14 mouse cellular contexts compared by ENCODE assay signal in the genomic region with DNA sequence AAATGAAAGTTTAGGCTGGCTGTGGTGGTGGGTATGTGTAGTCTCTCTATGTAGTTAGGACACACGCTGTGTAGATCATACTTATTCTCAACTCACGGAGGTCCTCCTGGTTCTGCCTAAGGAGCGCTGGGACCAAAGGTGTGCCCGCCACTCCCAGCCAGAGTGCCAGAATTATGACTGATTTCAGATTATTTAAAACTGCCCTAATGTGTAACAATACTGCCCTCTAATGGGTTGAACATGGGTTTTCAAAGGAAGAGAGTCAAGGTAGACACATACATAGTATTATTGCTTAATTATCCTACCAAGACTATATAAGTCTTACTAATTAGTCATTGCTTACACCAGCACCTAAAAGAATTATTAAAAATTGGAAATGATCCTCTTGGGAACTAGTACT. TPM values are rescaled to one million over a fixed set of nuclear protein-coding genes. Genes with fewer than 3 reads are reported as not detected.
DNase-seq lines count a peak whose midpoint lies in the region; ATAC-seq and TF ChIP-seq lines count a peak whose summit lies in the region.
"Had no signal": no experiment of that assay in that cellular context is flagged by ENCODE, and none has a peak within 500 bp of the region (broad histone marks: within the 10 kb centered on the region; RNA-seq: fewer than 3 reads in every experiment).

No protein-coding gene starts in this region.

- no peak for TF ChIP-seq EP300 in liver, embryonic 14.5 days (IDR thresholded peaks at IDR 0.05; ENCODE audit: low read depth)
- TF ChIP-seq EP300 in CH12.LX (IDR thresholded peaks at IDR 0.05; ENCODE audit: low read length): no peak

- H3K4me2 ChIP-seq in forebrain, postnatal 0 days (ENCODE audit: low read depth): no peak overlapping the region
- no peak overlapping the region for H3K4me2 ChIP-seq in liver, embryonic 14.5 days (ENCODE audit: low read depth)
- no peak overlapping the region for H3K4me2 ChIP-seq in CH12.LX (ENCODE audit: insufficient read depth, low read depth, poor library complexity, severe bottlenecking)
- H3K4me2 ChIP-seq: heart, embryonic 11.5 days; hindbrain, embryonic 15.5 days had no signal

- H3K79me2 ChIP-seq in CH12.LX (replicated peaks; ENCODE audit: control insufficient read depth, extremely low read depth, insufficient read depth, poor library complexity, severe bottlenecking): no peaks in the 10 kb centered on the region

- dilution Hi-C loops in CH12.LX (cut with MboI; ENCODE audit: extremely low pct_ligation_motif_present, extremely low pct_unique_long_range_greater_than_20kb, low sequenced_read_pairs): no loop called here

- H3K27me3 ChIP-seq in forebrain, postnatal 0 days (ENCODE audit: insufficient read depth, low read length): no peaks in the 10 kb centered on the region
- H3K27me3 ChIP-seq in forebrain, embryonic 10.5 days (ENCODE audit: poor library complexity, severe bottlenecking): no peaks in the 10 kb centered on the region
- H3K27me3 ChIP-seq in liver, embryonic 14.5 days (ENCODE audit: control insufficient read depth, insufficient read depth, low read length): no peaks in the 10 kb centered on the region
- H3K27me3 ChIP-seq in CH12.LX (replicated peaks): no peaks in the 10 kb centered on the region
- H3K27me3 ChIP-seq: hindbrain, embryonic 15.5 days had no signal

- H3K36me3 ChIP-seq in forebrain, postnatal 0 days (ENCODE audit: insufficient read depth): peaks cover 39% of the 10 kb centered on the region
- peaks cover 92% of the 10 kb centered on the region for H3K36me3 ChIP-seq in forebrain, embryonic 10.5 days (replicated peaks)
- H3K36me3 ChIP-seq in liver, embryonic 14.5 days (replicated peaks; ENCODE audit: control insufficient read depth, insufficient read depth, low read depth): peaks cover 12% of the 10 kb centered on the region
- H3K36me3 ChIP-seq in CH12.LX (replicated peaks in 1 of 2; ENCODE audit: control insufficient read depth in 1 of 2, insufficient read depth in 1 of 2, low read length in 1 of 2): peaks cover 40 to 79% of the 10 kb centered on the region in 2 experiments

- TF ChIP-seq CTCF in forebrain, postnatal 0 days (IDR thresholded peaks at IDR 0.05; ENCODE audit: low read depth): peak; percentile 48
- TF ChIP-seq CTCF in liver, embryonic 14.5 days (IDR thresholded peaks at IDR 0.05; ENCODE audit: low read depth): peak; percentile 50
- peak in 1 of 2 experiments; percentile 67; a peak in 2 of 4 replicates for TF ChIP-seq CTCF in CH12.LX (conservative IDR thresholded peaks at IDR 0.05 in 1 of 2, IDR thresholded peaks at IDR 0.05 in 1 of 2; ENCODE audit: low read depth in 2 of 2, low read length in 2 of 2)

- no peak for TF ChIP-seq POLR2A in CH12.LX (IDR thresholded peaks at IDR 0.05; ENCODE audit: low read depth, low read length)

- no peak for ATAC-seq in forebrain, postnatal 0 days
- ATAC-seq in liver, embryonic 14.5 days (ENCODE audit: insufficient read depth): no peak
- ATAC-seq in megakaryocyte-erythroid progenitor cell, adult 5-6 weeks (replicated peaks; ENCODE audit: low FRiP score, low TSS enrichment, poor library complexity, severe bottlenecking): 0 out of 2 replicates have a peak, but pooled peaks have one; percentile 33

- DNase-seq in forebrain, postnatal 0 days: no peak
- no peak for DNase-seq in forebrain, embryonic 10.5 days (ENCODE audit: extremely low spot score, low spot score)
- no peak for DNase-seq in liver, embryonic 14.5 days (ENCODE audit: low read depth in 3 of 3, low spot score in 3 of 3)
- DNase-seq in liver (no peak), CH12.LX (ENCODE audit: extremely low read depth) (peak; percentile 4)
- DNase-seq in spleen, postnatal 4 days (ENCODE audit: low spot score in 2 of 2): no peak
- no peak for DNase-seq in layer of hippocampus, adult 8-10 months (ENCODE audit: low spot score in 2 of 2)
- DNase-seq: right cerebral cortex, postnatal 14 days had no signal

- peak; percentile 54 for TF ChIP-seq RAD21 in CH12.LX (IDR thresholded peaks at IDR 0.05; ENCODE audit: low read depth, low read length)

- no peak overlapping the region for H3K27ac ChIP-seq in forebrain, postnatal 0 days (ENCODE audit: low read depth, low read length)
- H3K27ac ChIP-seq in forebrain, embryonic 10.5 days: no peak overlapping the region
- no peak overlapping the region for H3K27ac ChIP-seq in liver, embryonic 14.5 days
- no peak overlapping the region for H3K27ac ChIP-seq in CH12.LX (ENCODE audit: insufficient read depth, low read depth)
- H3K27ac ChIP-seq: hindbrain, embryonic 15.5 days had no signal

- no peaks in the 10 kb centered on the region for H3K9me3 ChIP-seq in forebrain, postnatal 0 days (ENCODE audit: low read length)
- no peaks in the 10 kb centered on the region for H3K9me3 ChIP-seq in forebrain, embryonic 10.5 days
- no peaks in the 10 kb centered on the region for H3K9me3 ChIP-seq in liver, embryonic 14.5 days (ENCODE audit: control insufficient read depth, low read length)
- no peaks in the 10 kb centered on the region for H3K9me3 ChIP-seq in CH12.LX (replicated peaks; ENCODE audit: low read length)
- H3K9me3 ChIP-seq: hindbrain, embryonic 15.5 days had no signal

- 85% methylated on average over 4 of the region's 4 CpGs for WGBS in forebrain, postnatal 0 days
- 84% methylated on average over 4 of the region's 4 CpGs for WGBS in forebrain, embryonic 10.5 days
- WGBS in liver, embryonic 14.5 days (ENCODE audit: insufficient replicate concordance): 82% methylated on average over 4 of the region's 4 CpGs

- no peaks in the 10 kb centered on the region for H3K4me1 ChIP-seq in forebrain, postnatal 0 days (ENCODE audit: insufficient read depth)
- peaks cover 9% of the 10 kb centered on the region for H3K4me1 ChIP-seq in forebrain, embryonic 10.5 days
- peaks cover 4 to 6% of the 10 kb centered on the region in 2 experiments; a peak in 3 of 4 replicates for H3K4me1 ChIP-seq in liver, embryonic 14.5 days (replicated peaks; ENCODE audit: control insufficient read depth in 2 of 2, insufficient read depth in 2 of 2, low read length in 1 of 2)
- peaks cover 0 to 3% of the 10 kb centered on the region in 2 experiments; a peak in 1 of 4 replicates for H3K4me1 ChIP-seq in CH12.LX (ENCODE audit: control insufficient read depth in 1 of 2, insufficient read depth in 2 of 2)
- H3K4me1 ChIP-seq: hindbrain, embryonic 15.5 days had no signal

- in situ Hi-C loops in CH12.LX (cut with MboI; ENCODE audit: low pct_ligation_motif_present, low pct_unique_long_range_greater_than_20kb, low sequenced_read_pairs): no loop called here

- H3K4me3 ChIP-seq in forebrain, postnatal 0 days (ENCODE audit: low read depth, low read length): no peak overlapping the region
- no peak overlapping the region for H3K4me3 ChIP-seq in forebrain, embryonic 10.5 days
- no peak overlapping the region for H3K4me3 ChIP-seq in liver, embryonic 14.5 days (ENCODE audit: insufficient read depth in 1 of 2, low read depth in 2 of 2, low read length in 2 of 2)
- H3K4me3 ChIP-seq in CH12.LX (replicated peaks in 1 of 3; ENCODE audit: low read depth in 2 of 3, low read length in 2 of 3, poor library complexity in 1 of 3): no peak overlapping the region
- H3K4me3 ChIP-seq: hindbrain, embryonic 15.5 days had no signal

- no peak overlapping the region for H3K9ac ChIP-seq in forebrain, postnatal 0 days
- H3K9ac ChIP-seq in liver, embryonic 14.5 days (replicated peaks): no peak overlapping the region
- H3K9ac ChIP-seq in CH12.LX (ENCODE audit: insufficient read depth, low read depth): no peak overlapping the region
- H3K9ac ChIP-seq: hindbrain, embryonic 15.5 days had no signal

TF ChIP-seq in CH12.LX, 34 proteins besides CTCF, POLR2A, EP300 and RAD21 (continues in another document):
- no peak for TF ChIP-seq POLR2AphosphoS2 (IDR thresholded peaks at IDR 0.05; ENCODE audit: low read depth, low read length)

RNA-seq across cellular contexts. Expression of a gene that starts 35.6 kb away (rescaled TPM):
- 26.7 and 29.3 TPM in 2 replicates for total RNA-seq in forebrain, postnatal 0 days (2014; rRNA removed)
- polyA plus RNA-seq in forebrain, postnatal 0 days (2015; fragmentation: Nextera tagmentation; extraction: Ambion mirVana): 12.4 and 13.4 TPM in 2 replicates
- polyA plus RNA-seq in forebrain, embryonic 10.5 days (2016; fragmentation: Nextera tagmentation; extraction: Ambion mirVana): 42.0 and 52.5 TPM in 2 replicates
- polyA plus RNA-seq in liver, embryonic 14.5 days (2012; rRNA removed): 3.9 and 5.1 TPM in 2 replicates
- 9.3 and 9.6 TPM in 2 replicates for polyA plus RNA-seq in liver, embryonic 14.5 days (2014; fragmentation: Nextera tagmentation; extraction: Ambion mirVana)
- total RNA-seq in CH12.LX (2012; rRNA removed): 52.0 and 87.2 TPM in 2 replicates
- 138 and 141 TPM in 2 replicates for total RNA-seq in CH12.LX (2014; rRNA removed)
- 38.4 and 39.9 TPM in 2 replicates for polyA plus RNA-seq in CH12.LX (2012; ENCODE audit: insufficient read length, low read depth)
- total RNA-seq in megakaryocyte-erythroid progenitor cell, adult 5-6 weeks (2014; fragmentation: Nextera tagmentation): 4.2 and 8.6 TPM in 2 replicates
- total RNA-seq in megakaryocyte-erythroid progenitor cell, adult 5-6 weeks (2017): 13.4 and 15.8 TPM in 2 replicates
- 10 to 100 TPM; 42.7 to 63.8 (median 50.2) TPM for total RNA-seq in layer of hippocampus, adult 8-10 months (2022)

RNA-seq across cellular contexts. Expression of a gene that starts 36.7 kb away (rescaled TPM):
- total RNA-seq in forebrain, postnatal 0 days (2014; rRNA removed): 8.9 and 11.2 TPM in 2 replicates
- polyA plus RNA-seq in forebrain, postnatal 0 days (2015; fragmentation: Nextera tagmentation; extraction: Ambion mirVana): 3.1 and 4.6 TPM in 2 replicates
- 6.0 and 13.2 TPM in 2 replicates for polyA plus RNA-seq in forebrain, embryonic 10.5 days (2016; fragmentation: Nextera tagmentation; extraction: Ambion mirVana)
- polyA plus RNA-seq in liver, embryonic 14.5 days (2012; rRNA removed): 3.5 and 4.8 TPM in 2 replicates
- 8.0 and 15.6 TPM in 2 replicates for polyA plus RNA-seq in liver, embryonic 14.5 days (2014; fragmentation: Nextera tagmentation; extraction: Ambion mirVana)
- 19.6 and 21.6 TPM in 2 replicates for total RNA-seq in CH12.LX (2012; rRNA removed)
- 220 and 268 TPM in 2 replicates for total RNA-seq in CH12.LX (2014; rRNA removed)
- polyA plus RNA-seq in CH12.LX (2012; ENCODE audit: insufficient read length, low read depth): 29.6 and 122 TPM in 2 replicates
- total RNA-seq in megakaryocyte-erythroid progenitor cell, adult 5-6 weeks (2014; fragmentation: Nextera tagmentation): 20.6 and 40.3 TPM in 2 replicates
- 82.6 and 90.1 TPM in 2 replicates for total RNA-seq in megakaryocyte-erythroid progenitor cell, adult 5-6 weeks (2017)
- total RNA-seq in layer of hippocampus, adult 8-10 months (2022): 10 to 100 TPM; 11.3 to 59.5 (median 37.4) TPM

RNA-seq across cellular contexts. Expression of a gene that starts 44.7 kb away (rescaled TPM):
- total RNA-seq in forebrain, postnatal 0 days (2014; rRNA removed): not detected in 2 replicates
- not detected in 2 replicates for polyA plus RNA-seq in forebrain, postnatal 0 days (2015; fragmentation: Nextera tagmentation; extraction: Ambion mirVana)
- not detected in 2 replicates for polyA plus RNA-seq in forebrain, embryonic 10.5 days (2016; fragmentation: Nextera tagmentation; extraction: Ambion mirVana)
- polyA plus RNA-seq in liver, embryonic 14.5 days (2012; rRNA removed): 19.9 and 21.6 TPM in 2 replicates
- polyA plus RNA-seq in liver, embryonic 14.5 days (2014; fragmentation: Nextera tagmentation; extraction: Ambion mirVana): 43.3 and 43.9 TPM in 2 replicates
- total RNA-seq in CH12.LX (2012; rRNA removed) (not detected in 2 replicates), CH12.LX (2014; rRNA removed) (not detected in 2 replicates)
- not detected in 2 replicates for polyA plus RNA-seq in CH12.LX (2012; ENCODE audit: insufficient read length, low read depth)
- not detected in 2 replicates for total RNA-seq in megakaryocyte-erythroid progenitor cell, adult 5-6 weeks (2014; fragmentation: Nextera tagmentation)
- total RNA-seq in megakaryocyte-erythroid progenitor cell, adult 5-6 weeks (2017): not detected in 2 replicates
- total RNA-seq in layer of hippocampus, adult 8-10 months (2022): not detected
- total RNA-seq: left cerebral cortex, postnatal 36 days had no signal
- polyA plus RNA-seq: C2C12; hindbrain, embryonic 15.5 days; neural tube, embryonic 11.5 days had no signal
